Mouse (Mus musculus) midbrain, embryonic 15.5 days (tissue): Measurements from ENCODE around the gene Calcrl. TPM values are rescaled to one million over a fixed set of nuclear protein-coding genes. Genes with fewer than 3 reads are reported as not detected.

Experiments
- polyA plus RNA-seq: library from polyadenylated mRNA; unstranded; fragments of >200 nt; fragmentation: Nextera tagmentation; extraction: Ambion mirVana; gene quantifications from 2 replicates; pipeline ENCODE4 v1.2.1, GENCODE M21; 2015

The Calcrl gene
- polyA plus RNA-seq, 1 experiment from 2014 or later: 8.6 TPM

Other genes with a start within 250 kb of the Calcrl start
- 17.3 and 19.0 TPM in 2 replicates for gene Tfpi, start 51.4 kb upstream of the Calcrl start, polyA plus RNA-seq
- gene Ctnnd1, start 225.4 kb upstream of the Calcrl start, polyA plus RNA-seq: 31.3 and 34.2 TPM in 2 replicates
- 0.14 and 0.19 TPM in 2 replicates for gene Btbd18, start 233.7 kb upstream of the Calcrl start, polyA plus RNA-seq
- 168 and 174 TPM in 2 replicates for gene Selenoh, start 245.4 kb upstream of the Calcrl start, polyA plus RNA-seq